Mouse (Mus musculus): Measurements from ENCODE around the gene Slc3a1. TPM values are rescaled to one million over a fixed set of nuclear protein-coding genes. Genes with fewer than 3 reads are reported as not detected.
A peak's percentile ranks its signal among the peaks of the same experiment; 100 is the strongest.

Slc3a1 gene
- total RNA-seq, 2 experiments from 2014 or later: not detected

DNA sequence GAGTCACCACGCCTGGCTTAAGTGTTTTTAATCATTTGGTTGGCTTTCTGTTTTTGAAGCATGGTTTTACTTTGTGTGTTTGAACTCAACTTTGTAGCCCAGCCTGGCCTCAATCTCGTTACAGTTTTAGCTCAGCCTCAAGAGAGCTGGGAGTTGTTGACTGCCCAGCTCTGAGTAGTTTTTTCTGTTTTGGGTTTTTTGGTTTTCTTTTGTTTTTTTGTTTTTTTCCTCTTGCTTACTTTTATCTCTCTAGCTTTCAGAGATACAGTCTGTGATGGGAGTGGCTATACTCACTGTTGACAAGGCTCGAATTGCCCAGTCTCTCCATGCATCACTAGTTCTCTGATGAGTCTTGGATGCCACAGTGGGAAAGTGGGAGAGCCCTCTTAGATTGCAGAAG lies 7.8 kb upstream of the Slc3a1 start:
- no peak overlapping the region for H3K4me3 ChIP-seq
- no peak overlapping the region for H3K27ac ChIP-seq
- TF ChIP-seq CTCF (IDR thresholded peaks at IDR 0.05): no peak
- no peak for DNase-seq
- intact Hi-C loops (cut with DNase I): loop anchor here (5.0 kb wide), 1 partner anchor 183 kb away; no protein-coding TSS in a partner anchor

DNA sequence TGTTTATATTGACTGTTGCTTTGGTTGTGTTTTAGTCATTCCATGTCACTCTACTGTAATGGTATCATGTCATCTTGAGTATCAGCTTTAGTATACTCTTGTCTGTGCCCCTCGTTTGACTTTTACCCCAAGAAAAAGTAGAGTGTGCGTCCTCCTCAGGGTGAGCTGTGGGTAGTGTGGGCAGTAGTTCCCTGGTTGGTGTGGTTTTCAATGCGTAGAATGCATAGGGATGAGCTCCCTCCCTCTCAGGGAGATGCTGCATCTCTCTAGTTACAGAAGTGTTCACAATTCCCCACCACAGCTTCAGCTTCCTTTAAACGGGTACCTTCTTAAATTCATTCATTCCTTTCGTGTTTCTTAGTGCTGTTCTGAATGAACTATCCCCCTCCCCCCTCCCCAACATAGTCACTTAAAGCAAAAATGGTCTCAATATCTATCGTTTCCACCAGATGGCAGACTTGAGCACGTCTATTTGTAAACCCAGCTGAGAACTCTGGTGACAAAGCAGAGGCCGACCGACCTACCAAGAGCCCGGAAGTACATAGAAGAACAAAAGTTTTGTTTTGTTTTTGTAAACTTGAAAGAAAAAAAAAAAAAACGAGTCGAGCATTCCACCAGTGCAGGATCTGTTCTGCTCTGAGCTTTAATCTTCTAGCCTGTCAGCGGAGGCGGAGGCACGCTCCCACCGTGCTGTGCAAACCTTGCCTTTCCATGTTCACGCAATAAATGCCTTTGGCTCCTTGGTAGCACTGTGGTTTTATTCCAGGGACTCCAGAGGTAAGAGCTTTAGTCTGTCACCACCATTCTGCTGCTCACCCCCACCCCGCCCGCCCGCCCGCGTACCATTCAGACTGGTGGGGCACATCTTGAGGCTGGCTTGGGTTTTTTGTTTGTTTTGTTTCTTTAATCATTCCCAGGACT lies 4.7 kb upstream of the Slc3a1 start:
- TF ChIP-seq CTCF (IDR thresholded peaks at IDR 0.05): peak; percentile 55
- Histone ChIP-seq H3K4me3 (no peak overlapping the region), H3K27ac (no peak overlapping the region)
- DNase-seq: no peak
- intact Hi-C loops (cut with DNase I): loop anchor here (1.0 to 5.0 kb wide), 2 partner anchors 144 to 186 kb away; no protein-coding TSS in a partner anchor

GRCm38 (mm10) chr17:85024237-85024636 lies 3.9 kb upstream of the Slc3a1 start:
- no peak for DNase-seq
- Histone ChIP-seq H3K4me3 (no peak overlapping the region), H3K27ac (no peak overlapping the region)
- TF ChIP-seq CTCF (IDR thresholded peaks at IDR 0.05): no peak
- intact Hi-C loops (cut with DNase I): loop anchor here (5.0 kb wide), 1 partner anchor 187 kb away; no protein-coding TSS in a partner anchor

DNA sequence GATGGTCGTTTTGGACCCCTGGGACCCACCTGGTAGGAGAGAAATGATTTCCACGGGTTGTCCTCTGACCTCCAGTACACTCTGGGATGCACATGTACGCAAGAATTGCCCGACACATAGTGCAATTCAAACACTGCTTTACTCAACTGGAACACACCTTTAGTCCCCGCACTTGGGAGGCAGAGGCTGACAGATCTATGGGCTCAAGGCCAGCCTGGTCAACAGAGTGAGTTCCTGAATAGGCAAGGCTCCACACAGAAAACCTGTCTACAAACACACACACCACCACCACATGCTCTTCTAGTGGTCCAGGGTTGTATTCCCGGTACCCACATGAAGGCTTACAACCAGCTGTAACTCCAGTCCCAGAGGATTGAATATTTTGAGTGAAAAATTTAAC lies 3.0 kb upstream of the Slc3a1 start:
- Histone ChIP-seq H3K27ac (no peak overlapping the region), H3K4me3 (no peak overlapping the region)
- intact Hi-C loops (cut with DNase I): no loop called here
- DNase-seq: no peak
- no peak for TF ChIP-seq CTCF (IDR thresholded peaks at IDR 0.05)

DNA sequence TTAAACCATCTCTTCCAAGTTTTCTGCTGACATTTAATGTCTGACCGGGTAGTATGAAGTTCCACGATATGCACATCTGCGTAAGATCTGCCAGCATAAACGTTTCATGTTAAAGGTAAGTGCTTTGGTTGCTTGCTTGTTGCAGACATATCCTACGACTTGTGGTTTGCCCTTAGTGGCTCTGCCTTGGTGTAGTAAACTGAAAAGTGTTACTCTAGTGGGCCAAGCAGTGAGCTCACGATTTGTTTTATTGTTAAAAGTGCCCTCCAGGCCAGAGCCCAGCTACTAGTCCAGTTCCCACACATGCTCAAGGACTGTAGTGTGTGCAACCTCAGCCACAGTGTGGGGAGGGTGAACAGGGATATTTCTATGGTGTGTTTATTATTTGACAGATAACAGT lies 1.7 kb upstream of the Slc3a1 start:
- intact Hi-C loops (cut with DNase I): no loop called here
- DNase-seq: no peak
- no peak for TF ChIP-seq CTCF (IDR thresholded peaks at IDR 0.05)
- Histone ChIP-seq H3K27ac (no peak overlapping the region), H3K4me3 (no peak overlapping the region)

- H3K27ac ChIP-seq: no peak overlapping the region
These were observed 929 bp upstream of the Slc3a1 start for GRCm38 (mm10) chr17:85027247-85027646.

GRCm38 (mm10) chr17:85028797-85029196 lies 621 bp downstream of the Slc3a1 start:
- H3K4me3 ChIP-seq: no peak overlapping the region
- DNase-seq: no peak
- no peak overlapping the region for H3K27ac ChIP-seq
- TF ChIP-seq CTCF (IDR thresholded peaks at IDR 0.05): no peak
- intact Hi-C loops (cut with DNase I): no loop called here

More at GRCm38 (mm10) chr17:85027247-85027646, 929 bp upstream of the Slc3a1 start:
- no peak for TF ChIP-seq CTCF (IDR thresholded peaks at IDR 0.05)
- intact Hi-C loops (cut with DNase I): no loop called here
- DNase-seq: no peak
- H3K4me3 ChIP-seq: no peak overlapping the region

DNA sequence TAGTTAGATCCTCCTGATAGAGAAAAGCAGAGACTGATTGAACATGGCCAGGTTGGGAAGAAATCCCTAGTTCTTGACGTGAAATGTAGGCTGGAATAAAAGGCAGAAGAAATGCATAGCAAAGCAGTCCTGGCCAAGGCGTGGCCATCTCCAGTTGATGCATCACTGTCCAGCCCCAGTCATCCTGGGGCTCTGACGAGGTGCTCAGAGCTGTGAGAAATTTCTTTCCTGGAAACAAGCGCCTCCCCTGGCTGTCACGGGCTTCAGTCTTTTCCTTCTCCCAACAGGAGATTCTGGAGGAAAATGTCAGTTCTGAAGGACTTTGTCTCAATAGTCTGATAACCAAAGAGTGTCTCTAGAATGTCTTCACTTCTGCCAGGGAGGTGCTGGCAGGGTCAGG lies 2.5 kb downstream of the Slc3a1 start:
- no peak for DNase-seq
- H3K4me3 ChIP-seq: no peak overlapping the region
- TF ChIP-seq CTCF (IDR thresholded peaks at IDR 0.05): no peak
- intact Hi-C loops (cut with DNase I): no loop called here
- H3K27ac ChIP-seq: no peak overlapping the region

GRCm38 (mm10) chr17:85033087-85033486 lies 4.9 kb downstream of the Slc3a1 start:
- no peak for DNase-seq

DNA sequence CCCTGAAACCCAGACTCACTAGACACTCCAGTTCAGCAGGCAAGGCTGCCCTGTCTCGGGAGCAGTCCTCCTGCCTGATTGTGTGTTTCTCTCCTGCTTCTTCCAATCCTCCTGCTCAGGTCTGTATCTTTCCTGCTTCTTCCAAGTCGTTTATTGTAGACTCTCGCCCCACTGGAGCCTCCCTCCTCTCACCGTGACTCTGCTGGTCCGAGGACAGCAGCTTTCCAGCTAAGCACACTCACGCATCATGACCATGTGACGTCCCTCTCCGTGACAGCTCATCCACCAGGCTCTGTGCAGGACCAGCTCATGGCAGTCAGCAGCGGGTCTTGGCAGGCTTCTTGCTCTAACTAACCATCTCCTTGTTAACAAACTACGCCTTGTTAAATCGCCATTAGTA lies 5.9 kb downstream of the Slc3a1 start:
- DNase-seq: no peak
- Histone ChIP-seq H3K4me3 (no peak overlapping the region), H3K27ac (no peak overlapping the region)
- TF ChIP-seq CTCF (IDR thresholded peaks at IDR 0.05): no peak
- intact Hi-C loops (cut with DNase I): no loop called here

More at GRCm38 (mm10) chr17:85033087-85033486, 4.9 kb downstream of the Slc3a1 start:
- Histone ChIP-seq H3K27ac (no peak overlapping the region), H3K4me3 (no peak overlapping the region)
- no peak for TF ChIP-seq CTCF (IDR thresholded peaks at IDR 0.05)
- intact Hi-C loops (cut with DNase I): no loop called here

DNA sequence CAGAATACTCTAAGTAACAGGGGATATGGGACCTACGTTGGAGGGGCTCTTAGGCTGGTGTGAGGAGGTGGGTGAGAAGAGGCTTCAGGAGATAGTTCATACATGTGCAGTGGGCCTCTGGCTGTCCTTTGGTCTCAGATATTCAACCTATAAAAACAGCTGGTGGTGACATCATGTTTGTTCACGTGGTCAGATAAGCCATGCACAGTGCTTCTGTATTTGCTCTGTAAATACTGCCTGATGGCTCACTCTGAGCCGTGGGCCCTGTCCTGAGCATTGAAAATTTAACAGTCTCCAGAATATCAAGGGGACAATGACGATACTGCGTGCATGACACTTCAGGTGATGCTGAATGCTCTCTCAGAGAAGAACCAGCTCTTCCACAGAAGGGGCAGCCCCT lies 9.7 kb downstream of the Slc3a1 start:
- no peak overlapping the region for H3K27ac ChIP-seq
- TF ChIP-seq CTCF (IDR thresholded peaks at IDR 0.05): no peak
- intact Hi-C loops (cut with DNase I): no loop called here
- no peak overlapping the region for H3K4me3 ChIP-seq
- DNase-seq: no peak

- intact Hi-C loops (cut with DNase I): no loop called here
- no peak for DNase-seq
- Histone ChIP-seq H3K27ac (no peak overlapping the region), H3K4me3 (no peak overlapping the region)
- TF ChIP-seq CTCF (IDR thresholded peaks at IDR 0.05): no peak
These were observed 10.1 kb downstream of the Slc3a1 start for GRCm38 (mm10) chr17:85038311-85038710.

- H3K27ac ChIP-seq: no peak overlapping the region
- no peak for TF ChIP-seq CTCF (IDR thresholded peaks at IDR 0.05)
- no peak for DNase-seq
- H3K4me3 ChIP-seq: no peak overlapping the region
- intact Hi-C loops (cut with DNase I): no loop called here
These were observed 10.6 kb downstream of the Slc3a1 start for GRCm38 (mm10) chr17:85038761-85039160.

DNA sequence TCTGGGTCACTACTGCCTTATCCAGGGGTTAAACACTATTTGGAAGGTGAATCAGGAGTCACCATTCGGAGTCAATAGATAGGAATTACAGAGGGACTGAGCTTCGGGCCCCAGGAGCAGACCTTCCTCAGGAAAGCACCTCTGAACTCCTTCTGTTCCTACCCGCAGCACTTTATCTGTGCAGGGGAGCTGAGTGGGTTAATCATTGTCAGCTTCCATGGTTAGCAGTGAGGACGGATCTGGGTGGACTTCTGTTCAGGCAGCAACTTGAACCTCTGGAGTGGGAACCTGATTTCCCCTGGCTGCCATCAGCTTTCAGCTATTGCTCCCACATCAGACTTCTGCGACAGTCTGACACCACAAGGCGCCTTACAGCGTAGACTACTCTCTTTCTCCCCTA lies 12.7 kb downstream of the Slc3a1 start:
- intact Hi-C loops (cut with DNase I): no loop called here
- no peak overlapping the region for H3K4me3 ChIP-seq
- no peak for DNase-seq
- H3K27ac ChIP-seq: no peak overlapping the region
- TF ChIP-seq CTCF (IDR thresholded peaks at IDR 0.05): no peak
